Mouse (Mus musculus): Measurements from ENCODE around the gene Cyb561d1.

Cyb561d1 gene

DNA sequence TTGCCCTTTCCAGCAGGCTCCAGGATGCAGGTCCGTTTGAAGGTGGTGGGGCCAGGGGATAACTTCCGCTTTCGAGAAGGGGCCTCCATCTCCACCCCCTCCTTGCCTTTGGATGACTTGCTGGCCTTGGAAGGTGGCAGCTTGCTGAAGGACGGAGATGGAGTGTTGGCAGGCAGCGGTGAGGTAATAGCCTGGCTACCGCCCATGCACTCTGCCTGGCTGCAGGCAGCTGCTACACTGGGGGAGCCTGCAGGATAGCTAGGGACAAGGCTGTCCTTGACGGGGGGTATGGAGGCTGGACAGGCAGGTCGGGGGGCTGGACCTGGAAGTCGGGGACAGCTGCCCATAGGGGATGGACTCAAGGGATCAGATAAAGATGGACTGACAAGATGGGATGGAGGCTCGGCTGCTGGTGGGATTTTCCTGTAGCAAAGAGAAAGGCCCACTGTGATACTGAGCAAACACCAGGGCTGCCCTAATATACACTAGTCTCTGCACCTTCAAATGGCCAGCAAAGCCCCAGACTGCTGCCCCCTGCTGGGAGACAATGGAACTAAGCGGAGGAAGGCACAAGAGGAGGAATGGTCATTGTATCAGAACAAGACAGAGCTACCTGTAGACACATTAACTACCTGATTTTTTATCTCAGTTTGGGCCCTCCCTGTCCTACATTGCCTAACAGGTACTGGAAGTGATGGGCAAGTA lies 2.8 kb upstream of the Cyb561d1 start:
- DNase-seq (ENCODE audit: low spot score in 2 of 2): peak; percentile 78 to 84

DNA sequence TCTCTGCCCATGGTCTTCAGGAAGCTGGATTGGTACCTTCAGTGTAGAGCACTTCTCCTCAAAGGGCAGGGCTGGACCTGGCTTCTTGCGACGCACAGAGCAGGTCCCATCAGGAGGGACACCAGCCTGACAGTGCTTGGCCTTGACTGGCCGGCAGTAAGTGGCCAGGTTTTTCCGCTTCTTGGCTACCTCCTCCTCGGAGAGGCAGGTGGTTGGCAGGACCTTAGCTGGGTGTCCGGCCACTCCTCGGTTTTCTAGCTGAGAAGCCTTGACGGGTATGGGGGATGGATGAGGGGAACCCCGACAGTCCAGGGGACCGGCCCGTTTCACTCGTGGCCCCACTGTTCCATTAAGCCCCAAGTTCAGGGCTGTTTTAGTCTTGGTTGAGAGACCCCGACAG lies 2.2 kb upstream of the Cyb561d1 start:
- DNase-seq (ENCODE audit: low spot score in 2 of 2): no peak

DNA sequence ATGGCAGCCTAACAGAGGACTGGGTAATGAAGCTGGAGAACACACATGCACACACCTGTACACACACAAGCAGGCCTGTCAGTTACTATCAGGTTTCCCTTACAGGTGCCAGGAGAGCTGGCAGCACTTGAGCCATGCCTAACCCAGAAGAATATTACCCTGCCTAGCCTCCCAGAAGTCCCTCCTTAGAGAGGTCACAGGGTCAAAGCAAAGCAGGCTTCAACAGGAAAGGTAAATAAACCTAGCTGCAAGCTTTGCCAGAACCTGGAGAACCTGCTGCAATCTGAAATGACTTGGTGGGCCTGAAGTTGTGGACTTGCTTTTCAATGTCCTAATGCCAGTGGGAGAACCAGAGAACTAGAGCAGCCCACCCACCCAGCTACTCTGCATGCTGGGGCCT lies 1.5 kb upstream of the Cyb561d1 start:
- DNase-seq (ENCODE audit: low spot score in 2 of 2): no peak

DNA sequence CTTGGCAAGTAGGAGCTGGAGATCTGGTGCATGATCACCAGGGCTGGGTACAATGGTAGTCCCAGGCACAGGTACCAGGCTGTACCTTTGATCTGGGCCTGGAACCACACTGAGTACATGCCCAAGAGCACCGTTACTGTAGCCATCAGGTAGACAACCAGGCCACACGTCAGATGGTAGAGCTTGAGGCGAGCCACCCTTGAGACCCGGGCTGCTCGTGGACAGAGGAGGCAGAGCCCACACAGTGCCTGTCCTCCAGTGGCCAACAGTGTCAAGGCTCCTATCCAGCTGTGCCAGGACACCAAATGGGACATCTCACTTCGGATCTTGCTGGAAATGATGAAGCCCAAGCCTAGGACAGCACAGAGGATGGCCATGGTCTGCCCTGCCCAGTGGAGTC lies 1.8 kb downstream of the Cyb561d1 start:
- DNase-seq (ENCODE audit: low spot score in 2 of 2): no peak

DNA sequence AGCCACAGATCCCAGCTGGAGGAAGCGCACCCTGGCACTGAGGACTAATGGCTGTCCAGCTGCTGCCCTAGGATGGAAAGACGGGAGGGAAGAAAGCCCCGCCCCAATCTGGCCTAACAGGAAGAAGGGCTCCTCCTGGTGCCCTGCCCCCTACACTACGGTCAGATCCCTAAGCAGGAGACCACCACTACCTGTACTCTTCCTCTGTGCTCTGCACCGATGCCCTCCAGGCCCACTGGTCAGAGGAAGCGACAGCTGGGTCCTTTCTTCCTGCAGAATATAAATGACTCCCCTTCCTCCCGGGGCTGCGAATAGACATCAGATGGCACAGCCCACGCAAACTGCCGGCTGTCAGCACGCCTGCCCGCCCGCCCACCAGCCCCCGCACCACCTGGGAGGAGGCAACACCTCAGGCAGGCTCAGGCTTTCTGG lies 3.9 kb downstream of the Cyb561d1 start:
- DNase-seq (ENCODE audit: low spot score in 2 of 2): no peak

- no peak for DNase-seq (ENCODE audit: low spot score in 2 of 2)
Measured at GRCm38 (mm10) chr3:108195941-108196590, 4.9 kb downstream of the Cyb561d1 start.

DNA sequence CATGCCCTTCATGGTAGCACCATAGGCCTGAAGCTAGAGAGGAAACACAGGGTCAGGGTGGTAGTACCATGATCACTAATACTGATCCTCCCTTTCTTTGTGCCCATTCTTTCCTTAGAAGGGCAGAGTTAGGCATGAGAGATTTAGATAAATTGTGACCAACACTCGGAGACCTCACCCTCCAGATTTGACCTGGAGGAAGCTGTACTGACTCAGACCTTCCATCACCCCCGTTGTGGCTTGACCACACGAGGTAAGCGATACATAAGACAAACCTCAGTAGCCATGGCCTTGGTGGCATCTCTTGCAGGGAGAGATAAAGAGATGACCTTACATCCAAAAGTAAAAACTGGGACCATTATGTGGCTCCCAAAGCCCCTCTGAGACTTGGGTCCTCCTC lies 5.7 kb downstream of the Cyb561d1 start:
- DNase-seq (ENCODE audit: low spot score in 2 of 2): peak; percentile 48 to 72

- DNase-seq (ENCODE audit: low spot score in 2 of 2): peak in 1 of 2 experiments; percentile 47
Measured at GRCm38 (mm10) chr3:108193686-108194085, 7.3 kb downstream of the Cyb561d1 start.

- DNase-seq (ENCODE audit: low spot score in 2 of 2): no peak
Measured at GRCm38 (mm10) chr3:108189897-108190296, 11.1 kb downstream of the Cyb561d1 start.

DNA sequence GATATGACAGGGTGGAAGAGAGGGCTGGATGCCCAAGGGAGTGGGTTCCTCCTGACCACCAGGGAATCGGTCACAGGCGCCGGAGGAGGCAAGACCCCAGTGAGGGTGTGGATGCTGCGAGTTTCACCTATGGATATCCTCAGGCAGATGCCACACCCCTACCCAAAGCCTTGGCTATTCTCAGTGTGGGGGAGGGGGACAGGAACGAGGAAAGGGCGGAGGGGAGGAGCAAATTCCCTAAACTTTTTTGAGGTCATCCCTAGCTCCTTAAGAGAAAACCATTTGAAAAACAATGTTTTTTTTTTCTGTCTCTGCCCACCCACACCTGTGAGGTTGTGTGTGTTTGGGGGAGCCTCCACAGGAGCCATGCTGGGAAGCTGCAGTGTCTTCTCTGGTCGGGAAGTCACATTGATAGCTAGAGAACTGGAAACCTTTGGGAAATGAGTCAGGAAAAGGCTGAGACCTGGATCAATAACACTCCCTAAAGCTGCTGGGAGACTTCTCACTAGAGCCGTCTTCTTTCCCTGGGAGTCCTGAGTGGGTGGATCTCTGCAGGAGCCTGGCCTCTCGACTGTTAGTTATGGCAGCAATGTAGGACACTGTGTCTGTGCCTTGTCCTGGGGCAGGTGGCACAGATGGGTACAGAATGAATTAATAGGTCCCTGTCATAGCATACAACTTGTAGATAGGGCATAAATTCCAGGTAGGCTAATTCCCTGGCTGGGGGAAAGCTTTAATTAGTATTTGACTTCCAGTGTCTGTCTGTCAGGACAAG lies 12.1 kb downstream of the Cyb561d1 start:
- DNase-seq (ENCODE audit: low spot score in 2 of 2): no peak

DNA sequence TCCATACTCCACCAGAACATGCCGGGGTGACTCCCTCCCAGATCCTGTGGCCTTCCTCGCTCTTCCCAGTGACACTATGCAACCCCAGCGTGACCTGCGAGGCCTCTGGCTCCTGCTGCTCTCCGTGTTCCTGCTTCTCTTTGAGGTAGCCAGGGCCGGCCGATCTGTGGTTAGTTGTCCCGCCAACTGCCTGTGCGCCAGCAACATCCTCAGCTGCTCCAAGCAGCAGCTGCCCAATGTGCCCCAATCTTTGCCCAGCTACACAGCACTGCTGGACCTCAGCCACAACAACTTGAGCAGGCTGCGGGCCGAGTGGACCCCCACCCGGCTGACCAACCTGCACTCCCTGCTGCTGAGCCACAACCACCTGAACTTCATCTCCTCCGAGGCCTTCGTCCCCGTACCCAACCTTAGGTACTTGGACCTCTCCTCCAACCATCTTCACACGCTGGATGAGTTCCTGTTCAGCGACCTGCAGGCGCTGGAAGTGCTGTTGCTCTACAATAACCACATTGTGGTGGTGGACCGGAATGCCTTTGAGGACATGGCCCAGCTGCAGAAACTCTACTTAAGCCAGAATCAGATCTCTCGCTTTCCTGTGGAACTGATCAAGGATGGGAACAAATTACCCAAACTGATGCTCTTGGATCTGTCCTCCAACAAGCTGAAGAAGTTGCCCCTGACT lies 13.8 kb downstream of the Cyb561d1 start:
- DNase-seq (ENCODE audit: low spot score in 2 of 2): no peak

DNA sequence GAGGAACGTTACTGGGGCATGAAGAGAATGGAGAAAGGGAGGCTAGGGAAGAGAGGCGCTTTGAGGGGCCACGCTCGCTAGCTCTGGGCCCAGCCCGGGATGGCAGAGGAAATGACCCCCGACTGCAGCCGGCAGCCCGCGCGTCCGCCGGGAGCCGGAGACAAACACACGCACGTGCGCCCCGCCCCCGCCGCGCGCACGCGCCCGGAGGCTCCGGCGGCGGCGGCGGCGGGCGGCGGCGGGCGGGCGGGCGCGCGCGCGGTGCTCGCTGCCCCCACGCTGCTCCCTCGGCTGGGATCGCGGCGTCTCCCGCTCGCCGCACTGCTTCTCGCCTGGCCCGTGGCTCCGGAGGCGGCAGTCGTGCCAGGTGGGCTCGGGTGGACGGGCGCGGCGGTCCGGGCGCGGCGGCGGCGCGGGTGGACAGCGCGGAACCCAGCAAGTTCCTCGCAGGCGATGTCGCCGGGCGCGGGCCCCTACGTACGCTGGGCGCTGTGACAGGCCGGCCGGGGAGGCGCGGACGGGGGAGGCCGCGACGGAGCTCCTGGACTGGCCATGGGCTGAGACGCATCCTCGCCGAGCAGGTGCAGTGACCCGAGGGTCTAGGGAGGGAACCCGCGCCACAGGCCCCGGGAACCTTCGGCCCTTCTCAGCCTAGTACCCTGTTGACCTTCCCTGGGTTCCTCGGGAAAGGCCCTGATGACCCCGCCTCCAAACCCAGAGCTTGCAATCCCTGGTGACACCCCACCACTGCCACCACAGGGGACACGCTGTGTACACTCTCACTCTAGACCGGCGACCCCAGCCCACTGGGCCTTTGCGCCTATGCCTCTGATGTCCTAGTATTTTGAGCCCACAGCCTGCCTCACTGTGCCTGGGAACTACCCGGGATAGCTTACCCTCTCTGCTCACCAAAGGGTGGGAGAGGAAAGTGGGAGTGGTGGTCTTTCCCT lies 14.6 kb downstream of the Cyb561d1 start, which contains the start of gene Amigo1:
Gene Amigo1, plus strand, starts transcription at position 238 of the 950 bp plus-strand sequence.
- peak in 1 of 2 experiments; percentile 19 for DNase-seq (ENCODE audit: low spot score in 2 of 2)

- DNase-seq (ENCODE audit: low spot score in 2 of 2): no peak
Measured at GRCm38 (mm10) chr3:108185460-108186097, 15.4 kb downstream of the Cyb561d1 start.

DNA sequence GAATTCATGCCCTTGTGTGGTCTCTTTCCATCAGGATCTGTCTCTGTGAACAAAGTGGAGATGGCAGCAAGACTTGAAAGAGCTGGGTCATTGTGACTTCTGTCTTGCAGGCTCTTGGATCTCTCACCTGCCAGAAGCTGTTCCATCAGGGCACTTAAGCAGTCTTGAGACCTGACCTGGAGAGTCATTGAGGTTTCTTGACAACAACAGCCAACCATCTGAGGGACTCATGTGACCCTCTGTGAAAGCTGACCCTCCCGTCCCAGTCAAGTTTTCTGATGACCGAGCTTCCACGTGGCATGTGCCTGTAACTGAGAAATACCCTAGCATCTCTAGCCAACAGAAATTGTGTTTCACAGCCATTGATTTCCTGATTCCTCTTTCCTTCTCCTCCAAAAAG lies 16.3 kb downstream of the Cyb561d1 start:
- DNase-seq (ENCODE audit: low spot score in 2 of 2): no peak

GRCm38 (mm10) chr3:108180514-108180913 lies 20.5 kb downstream of the Cyb561d1 start:
- no peak for DNase-seq (ENCODE audit: low spot score in 2 of 2)

DNA sequence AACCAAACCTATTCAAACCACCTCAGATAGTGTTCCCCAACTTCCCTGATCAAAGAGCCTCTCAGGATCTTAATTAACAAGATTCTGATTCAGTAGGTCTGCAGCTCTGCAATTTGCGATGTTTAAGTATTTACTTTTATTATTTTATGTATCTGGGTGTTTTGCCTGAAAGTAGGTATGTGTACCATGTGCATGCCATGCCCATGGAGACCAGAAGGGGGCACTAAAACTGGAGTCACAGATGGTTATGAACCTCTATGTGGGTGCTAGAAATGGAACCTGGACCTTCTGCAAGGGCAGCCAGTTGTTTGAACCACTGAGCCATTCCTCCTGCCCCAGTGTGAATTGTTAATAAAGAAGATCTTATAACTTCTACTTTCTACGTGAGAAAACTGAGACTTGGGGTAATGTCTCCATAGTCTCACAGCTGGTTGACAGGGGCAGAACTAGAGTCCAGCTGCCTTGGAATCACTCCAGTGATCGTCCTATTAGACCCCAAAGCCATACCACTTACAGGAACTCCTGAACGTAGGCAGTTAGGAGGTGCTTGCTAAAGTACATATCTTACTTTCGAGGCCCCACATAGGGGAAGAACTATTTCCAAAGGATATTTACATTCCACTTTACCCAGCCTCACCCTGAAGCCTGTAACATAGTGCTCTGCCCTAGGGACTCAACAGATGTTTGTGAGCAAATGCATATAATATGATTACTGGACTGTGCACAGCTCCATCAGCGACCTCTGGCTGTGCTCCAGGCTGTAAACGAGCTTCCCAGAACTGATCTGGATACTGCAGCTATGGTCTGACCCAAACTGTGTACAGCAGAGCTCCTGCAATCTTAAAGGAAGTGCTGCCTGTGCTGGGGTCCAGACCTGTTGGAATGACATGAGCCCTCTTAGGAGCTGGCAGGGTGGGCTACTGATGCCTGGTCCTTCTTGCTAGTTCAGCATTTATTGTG lies 22.0 kb downstream of the Cyb561d1 start:
- no peak for DNase-seq (ENCODE audit: low spot score in 2 of 2)

DNA sequence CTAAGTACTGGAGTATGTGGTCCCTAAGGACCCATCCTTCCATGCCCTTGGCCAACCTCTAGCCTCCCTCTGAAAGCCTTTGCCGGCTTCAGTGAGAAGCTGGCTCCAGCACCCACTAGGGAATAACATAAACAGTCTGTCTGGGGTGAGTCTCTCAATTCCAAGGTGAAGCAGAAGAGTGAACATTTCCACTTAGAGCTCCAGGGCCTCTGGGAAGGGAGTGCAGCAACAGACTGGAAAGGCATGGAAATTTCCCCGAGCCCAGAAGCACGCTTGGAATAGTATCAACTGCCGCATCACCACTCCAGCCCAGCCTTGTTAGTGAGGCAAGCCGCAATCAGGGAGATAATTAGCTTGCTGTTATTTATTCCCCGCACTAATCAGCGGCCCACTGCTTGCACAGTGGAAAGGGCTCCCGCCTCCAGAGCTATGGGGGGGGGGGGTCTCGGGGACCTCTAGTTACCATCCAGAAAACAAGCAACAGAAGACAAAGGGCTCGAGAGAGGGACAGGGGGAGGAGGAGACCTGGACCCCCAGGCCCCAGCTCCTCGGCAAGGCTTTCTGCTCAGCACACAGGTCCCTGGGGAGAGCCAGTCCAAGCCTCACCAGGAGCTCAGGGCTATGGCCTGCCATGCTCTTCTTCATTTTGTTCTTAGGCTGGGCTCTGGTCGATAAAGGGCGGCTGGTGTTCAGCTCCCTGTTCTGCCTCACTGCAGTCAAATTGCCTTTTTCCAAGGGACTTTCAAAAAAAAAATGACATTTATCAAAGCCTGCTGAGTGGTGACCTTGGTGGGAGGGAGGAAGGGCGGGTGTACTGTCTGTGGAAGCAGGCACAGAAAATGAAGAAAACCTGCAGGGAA lies 26.1 kb downstream of the Cyb561d1 start:
- DNase-seq (ENCODE audit: low spot score in 2 of 2): no peak

DNA sequence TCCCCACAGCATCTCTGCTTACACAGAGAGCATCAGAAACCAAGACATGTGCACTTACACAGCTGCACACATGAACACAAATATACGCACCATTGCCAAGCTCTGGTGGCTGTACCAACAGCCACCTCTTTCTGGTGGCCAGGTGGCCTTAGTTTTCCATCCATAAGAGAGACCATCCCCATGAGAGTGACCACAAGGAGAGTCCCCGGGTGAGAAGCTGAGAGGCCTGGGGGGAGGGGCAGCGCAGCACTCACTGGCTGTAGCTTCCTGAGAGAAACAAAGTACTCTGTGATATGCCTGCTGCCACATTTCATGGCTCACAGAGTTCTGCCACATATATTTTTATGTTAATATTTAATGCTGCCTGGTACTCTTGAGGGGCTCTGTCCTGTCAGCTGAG lies 31.8 kb downstream of the Cyb561d1 start:
- DNase-seq (ENCODE audit: low spot score in 2 of 2): no peak
